Mouse (Mus musculus) thymus, adult 18-20 months (tissue): ENCODE data around the gene Cdk15.

Experiments used
- DNase-seq, 2 experiments: peaks; one replicate each; pipeline ENCODE4 v3.0.0; 2022; ENCODE audit warnings: mixed read lengths in 2 of 2

Gene Cdk15

DNA sequence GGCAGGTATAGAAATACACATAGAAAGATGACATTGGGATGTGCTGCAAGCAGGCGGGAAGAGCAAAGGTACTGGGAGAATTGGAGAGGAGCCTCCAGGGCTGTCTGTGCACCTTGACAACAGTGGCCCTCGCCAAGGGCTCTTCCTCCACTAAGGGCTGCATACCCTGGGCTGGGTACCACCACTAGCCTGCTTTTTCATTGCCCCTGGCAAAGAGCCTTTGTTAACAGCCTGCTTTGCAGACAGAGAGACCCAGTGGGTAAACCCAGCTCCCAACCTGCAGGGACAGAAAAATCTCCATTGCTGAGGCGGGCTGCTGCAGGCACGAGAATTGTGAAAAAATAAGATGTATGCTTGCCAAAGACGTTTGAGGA is 76.7 kb downstream of the Cdk15 start:
- no peak for DNase-seq

DNA sequence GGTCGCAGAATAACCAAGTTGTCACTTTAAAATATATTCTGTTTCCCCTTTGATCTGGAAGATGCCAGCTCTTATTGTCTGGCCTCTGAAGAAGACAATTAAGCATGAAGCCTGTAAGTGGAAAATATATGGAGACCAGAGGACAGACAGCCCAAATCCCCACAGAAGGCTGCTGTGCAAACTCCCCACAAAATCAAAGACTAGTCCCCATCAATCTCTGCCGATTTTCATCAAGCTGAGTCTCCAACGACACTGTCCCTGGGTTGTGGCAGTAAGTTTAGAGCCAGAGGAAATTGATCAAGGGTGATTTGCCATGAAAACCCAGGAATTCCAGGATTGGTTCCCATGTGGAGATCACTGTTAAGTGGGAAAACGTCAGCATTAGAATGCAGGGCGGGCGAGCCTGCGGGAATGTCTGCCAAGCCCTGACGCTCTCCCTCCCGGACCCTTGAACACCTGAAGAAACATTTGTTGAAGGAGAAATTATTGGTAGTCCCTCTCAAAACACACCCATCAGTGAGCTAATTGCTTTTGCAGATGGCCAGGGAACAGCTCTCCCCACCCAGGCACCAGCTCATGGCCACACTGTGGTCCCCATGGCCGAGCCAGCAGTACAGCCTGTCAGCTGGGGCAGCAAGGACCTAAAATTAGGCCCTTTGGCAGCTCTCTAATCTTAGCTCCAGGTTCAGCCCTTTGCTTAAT is 77.3 kb downstream of the Cdk15 start:
- DNase-seq = no peak

DNA sequence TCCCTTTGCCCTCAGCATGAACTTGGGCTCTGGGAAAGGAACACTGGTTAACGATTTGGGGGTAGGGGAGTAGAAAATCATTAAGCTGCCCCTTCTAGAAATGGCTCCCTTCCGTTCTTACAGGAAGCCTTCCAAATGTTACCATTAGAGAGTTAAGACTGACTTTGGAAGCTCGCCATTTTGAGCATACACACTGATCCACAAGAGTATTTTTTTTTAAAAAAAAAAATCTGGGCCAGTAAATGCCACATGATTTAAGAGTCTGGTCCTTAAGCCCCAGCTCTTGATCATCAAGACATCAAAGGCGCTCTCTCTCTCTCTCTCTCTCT is 77.8 kb downstream of the Cdk15 start:
- no peak for DNase-seq

DNA sequence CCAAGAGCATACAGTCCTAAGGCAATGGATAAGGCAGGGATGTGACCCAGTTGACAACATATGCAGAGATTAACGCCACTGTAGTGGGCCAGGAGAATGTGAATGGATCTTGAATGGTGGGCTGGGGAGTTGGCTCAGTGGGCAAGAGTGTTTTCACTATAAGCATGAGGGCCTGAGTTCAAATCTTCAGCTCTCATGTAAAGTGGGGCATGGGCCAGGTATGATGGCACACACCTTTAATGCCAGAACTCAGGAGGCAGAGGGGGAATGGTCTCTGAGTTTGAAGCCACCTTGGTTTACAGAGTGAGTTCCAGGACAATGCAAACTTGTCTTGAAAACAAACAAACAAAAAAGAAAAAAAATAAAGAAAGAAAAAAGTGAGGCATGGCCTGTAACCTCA is 79.5 kb downstream of the Cdk15 start:
- DNase-seq = no peak

DNA sequence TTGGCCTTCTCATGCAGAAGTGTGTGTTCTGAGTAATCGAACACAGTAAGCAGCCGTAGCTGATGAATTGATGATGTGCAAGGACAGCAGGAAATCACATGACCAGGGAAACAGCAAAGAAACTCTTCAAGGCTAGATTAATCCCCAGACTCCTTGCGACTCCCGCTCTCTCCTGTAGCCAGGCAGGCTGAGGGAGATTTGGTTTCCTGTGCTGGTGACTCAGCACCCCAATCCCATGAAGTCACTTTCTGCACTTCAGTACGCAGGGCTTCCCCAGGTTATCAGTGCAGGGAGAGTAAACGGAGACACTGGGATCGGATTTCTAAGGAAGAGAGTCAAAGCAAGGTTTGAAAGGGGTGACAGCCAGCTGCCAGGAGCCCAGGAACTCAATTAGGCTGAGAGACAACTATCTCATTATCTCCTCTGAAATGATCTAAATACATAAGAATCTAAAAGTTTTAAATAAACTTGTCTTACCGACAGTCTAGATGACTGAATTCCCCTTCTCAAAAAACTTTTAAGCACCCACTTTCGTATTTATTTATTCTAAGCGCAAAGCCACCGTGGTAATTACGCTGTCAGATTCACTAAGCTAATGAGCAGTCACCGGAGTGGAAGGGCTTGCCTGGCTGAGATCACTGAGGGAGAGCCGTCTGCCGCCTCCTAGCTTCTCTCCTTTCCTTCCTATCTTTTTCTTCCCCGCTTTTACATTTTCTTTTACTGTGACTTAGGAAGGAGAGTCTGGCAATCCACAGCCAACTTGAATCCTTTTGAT is 84.3 kb downstream of the Cdk15 start:
- DNase-seq = no peak

DNA sequence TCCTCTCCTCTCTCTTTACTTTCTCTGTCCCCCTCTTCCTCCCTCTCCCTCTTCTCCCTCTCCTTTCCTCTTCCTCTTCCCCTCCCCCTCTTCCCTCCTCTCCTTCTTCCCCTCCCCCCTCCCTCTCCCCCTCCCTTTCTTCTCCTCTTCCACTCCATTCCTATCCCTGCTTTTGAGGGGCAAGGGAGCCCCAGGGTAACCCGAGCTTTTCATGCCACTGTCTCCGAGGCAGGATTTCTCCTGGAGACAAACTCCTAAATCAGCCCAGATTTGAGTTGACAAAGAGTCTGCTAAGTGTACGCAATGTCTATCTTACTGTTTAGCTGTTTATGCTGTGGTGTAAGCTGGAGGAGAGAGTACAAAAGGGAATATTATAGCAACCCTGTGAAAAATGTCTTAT is 85.0 kb downstream of the Cdk15 start:
- DNase-seq = no peak

DNA sequence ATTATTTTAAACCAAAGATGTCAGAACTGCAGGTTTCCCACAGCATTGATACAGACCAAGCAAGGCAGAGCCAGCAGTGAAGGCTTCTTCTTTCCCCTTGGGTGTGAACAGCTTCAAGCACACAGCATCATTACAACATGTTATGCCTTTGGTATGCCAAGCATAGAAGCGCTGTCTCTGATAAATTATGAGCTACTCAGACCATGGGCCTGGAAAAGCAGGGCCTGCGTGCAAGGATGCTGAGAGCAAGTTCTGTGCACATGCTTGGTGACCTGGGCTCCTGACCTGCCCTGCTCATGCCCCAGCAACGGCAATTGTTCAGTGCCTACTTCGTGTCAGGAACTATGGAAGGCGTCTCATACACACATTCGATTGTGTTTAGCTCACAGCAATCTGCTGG is 85.4 kb downstream of the Cdk15 start:
- DNase-seq = no peak

DNA sequence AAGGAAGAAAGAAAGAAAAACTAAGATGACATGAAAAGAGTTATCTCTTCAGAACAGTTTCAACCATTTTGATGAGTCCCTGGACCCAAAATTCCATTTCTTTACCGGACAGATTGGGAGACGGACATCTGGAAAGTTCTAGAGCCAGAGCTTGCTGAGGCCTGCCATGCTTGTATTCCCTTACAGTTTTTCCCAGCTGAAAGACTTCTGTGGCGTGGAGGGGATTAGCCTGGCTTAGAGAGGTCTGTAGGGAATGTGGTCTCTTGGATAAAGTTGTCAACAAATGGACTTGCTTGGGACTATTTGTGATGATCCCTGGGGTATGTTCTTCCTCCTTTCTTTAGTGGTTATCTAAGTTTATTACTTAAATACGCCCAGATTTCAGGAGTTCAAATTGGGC is 96.0 kb downstream of the Cdk15 start:
- DNase-seq = no peak

DNA sequence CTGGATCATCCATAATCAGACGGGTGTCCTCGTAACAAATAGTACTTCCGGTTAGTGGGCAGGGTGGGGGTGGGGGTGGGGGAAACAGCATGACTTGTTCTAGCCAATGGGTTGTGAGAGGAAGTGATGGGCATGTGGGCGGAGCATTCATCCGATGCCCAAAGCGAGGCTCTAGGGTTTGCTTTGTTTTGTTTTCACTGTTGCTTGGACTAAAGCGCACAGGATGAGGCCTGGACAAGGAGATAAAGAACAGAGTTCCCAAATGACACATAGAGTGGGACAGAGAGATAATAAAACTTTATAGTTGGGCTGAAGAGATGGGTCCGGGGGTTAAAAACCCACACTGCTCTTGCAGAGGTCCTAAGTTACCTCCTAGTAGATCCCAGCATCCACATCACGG is 98.7 kb downstream of the Cdk15 start:
- DNase-seq = no peak

DNA sequence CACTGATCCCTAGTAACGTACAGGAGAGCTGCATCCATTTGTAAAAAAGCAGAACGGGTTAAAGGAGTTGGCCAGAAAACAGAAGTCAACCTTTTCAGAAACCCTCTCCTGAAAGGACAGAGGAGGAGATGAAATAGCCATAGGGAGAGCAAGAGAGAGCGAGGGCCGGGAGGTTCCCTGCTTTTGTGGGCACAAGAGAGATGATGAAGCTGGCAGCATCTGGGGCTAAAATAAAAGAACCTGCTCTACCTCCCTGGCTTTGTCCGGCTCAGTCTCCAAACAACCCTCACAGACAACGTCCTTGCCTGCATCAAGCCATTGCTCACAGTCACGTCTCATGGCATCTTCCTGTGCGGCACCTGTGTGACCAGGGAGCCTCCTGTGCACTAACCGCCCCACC is 102.4 kb downstream of the Cdk15 start:
- DNase-seq = no peak

DNA sequence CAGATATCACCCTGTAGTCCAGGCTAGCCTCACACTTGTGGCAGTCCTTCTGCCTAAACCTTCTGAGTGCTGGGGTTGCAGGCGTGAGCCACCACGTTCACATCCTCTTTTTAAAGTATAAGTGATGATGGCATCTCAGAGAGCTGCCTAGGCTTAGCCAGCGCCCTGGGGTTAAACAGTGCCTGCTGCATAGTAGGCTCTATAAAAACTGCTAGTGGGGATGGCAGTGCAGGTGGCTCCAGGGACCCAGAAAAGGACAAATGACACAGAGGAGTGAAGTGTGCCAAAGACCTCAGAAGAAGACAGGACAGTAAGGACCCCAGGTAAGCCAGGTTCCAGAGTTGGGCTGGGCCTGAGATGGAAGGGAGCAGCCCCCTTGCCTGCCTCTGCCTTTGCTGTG is 104.1 kb downstream of the Cdk15 start:
- no peak for DNase-seq

DNA sequence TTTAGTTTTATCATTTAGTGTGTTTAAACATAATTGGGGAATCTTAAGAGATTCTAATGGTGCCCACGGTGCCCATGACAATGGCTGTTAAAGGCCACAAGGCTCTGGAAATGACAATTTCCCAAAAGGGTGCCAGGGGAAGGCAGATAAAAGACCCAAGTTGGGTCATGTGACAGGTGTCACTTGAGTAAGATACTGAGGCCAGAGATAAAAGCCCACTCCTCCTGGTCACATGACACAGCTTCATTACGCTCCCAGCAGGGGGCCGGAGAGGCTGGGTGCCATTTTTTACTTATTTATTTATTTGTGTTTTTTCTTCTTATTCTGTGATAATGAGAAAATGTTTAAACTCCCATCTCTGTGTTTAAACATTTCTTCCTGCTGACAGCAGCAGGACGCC is 104.8 kb downstream of the Cdk15 start:
- no peak for DNase-seq

DNA sequence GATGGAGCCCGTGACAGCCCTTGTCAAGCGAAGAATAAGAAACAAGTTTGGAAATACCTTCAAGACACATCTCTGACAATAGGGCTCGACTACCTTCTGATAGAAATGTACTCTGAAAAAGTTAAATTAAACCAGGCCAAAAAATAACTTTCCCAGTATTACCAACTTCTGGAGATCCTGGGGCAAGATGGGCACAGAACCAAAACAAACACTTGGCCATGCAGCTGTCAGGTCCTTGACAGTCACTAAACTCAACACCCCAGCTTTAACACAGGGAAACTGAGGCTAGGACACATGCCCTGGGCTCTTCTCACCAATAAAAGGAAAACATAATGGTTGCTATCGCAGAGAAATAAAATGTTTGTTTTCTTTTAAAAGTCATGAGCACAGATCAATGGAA is 105.3 kb downstream of the Cdk15 start:
- no peak for DNase-seq

DNA sequence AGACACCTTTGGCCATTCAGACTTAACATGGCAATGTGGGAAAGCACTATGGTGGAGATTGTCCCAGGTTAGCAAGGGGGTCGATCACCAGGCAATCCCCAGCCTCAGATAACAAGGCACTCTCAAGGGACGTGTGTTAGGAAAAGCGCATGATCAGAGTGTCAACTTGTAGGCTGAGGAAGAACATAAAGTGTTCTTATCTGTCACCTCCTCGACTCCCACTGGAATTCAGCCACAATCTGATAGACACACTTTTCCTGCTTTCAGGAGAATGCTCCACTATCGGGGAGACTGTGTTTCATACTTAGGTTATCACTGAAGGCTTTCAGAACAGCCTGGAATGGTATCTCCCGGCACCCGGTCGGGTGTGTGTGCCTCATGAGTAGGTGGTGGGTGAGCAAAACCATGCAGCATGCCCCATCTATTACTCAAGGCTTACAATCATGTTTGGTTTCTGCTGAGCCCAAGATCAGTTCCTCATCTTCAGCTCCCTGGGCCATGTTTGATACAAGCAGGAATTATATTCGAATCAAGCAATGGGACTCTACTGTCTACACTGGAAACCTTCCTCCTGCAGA is 107.8 kb downstream of the Cdk15 start:
- DNase-seq = no peak

DNA sequence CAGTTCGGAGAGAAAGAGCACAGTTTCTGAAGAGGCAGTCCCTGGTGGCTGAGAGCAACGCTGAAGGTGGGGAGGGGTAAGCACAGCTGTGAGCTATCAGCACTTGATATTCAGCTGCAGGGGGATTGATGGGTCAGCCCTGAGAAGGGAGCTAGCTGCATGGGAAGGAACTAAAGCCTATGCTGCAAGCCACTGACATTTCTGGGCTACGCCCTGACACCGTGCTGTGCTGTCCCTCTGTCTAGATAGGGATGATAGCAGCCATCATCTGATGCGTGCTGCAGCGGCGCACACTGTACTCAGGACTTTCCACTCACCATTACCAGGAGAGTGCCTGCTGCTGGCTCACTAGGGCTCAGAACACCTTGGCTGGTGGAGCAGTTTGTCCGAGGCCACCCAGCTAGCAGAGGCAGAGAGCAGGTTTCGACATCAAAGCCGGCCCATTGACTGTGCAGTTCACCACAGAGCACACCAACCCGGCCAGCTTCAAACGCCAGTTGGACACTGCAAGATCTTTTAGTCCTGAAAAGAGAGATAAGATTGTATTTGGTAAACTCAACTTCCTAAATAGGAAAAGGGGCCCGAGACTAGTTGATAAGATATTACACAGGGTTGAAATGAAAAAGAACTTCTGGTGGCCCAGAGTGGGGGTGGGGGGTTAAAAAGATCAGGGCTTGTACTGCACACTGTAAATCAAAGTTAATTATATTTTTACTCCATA is 111.4 kb downstream of the Cdk15 start:
- no peak for DNase-seq

DNA sequence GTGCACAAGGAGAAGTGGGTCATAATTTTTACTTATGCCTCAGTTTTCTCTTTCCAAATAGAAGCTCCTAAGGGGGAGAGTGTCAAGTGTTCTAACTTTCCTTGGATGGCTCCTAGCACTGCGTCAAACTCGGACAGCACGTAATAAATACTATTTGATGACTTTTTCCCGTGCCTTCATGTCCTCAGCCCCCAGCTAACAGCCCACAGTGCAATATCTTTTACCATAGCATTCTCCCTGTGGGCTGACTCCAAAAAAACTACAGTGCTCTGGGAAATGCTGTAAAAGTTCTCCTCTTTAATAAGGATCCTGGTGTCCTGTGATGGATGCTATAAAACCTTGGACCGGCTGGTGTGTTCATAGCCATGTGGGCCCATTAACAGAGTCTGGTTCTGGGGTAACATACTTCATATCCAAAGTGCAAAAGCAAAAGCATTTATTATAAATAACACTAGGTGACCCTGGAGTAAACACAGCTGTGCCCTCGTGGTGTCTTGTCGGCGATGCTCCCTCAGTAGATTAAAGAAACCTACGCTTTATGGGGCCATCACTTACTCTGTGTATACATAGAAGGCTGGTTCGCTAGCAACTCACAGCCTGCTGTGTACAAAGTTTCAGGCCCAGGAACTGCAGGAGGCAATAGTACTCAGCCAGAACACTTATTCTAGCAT is 112.1 kb downstream of the Cdk15 start:
- no peak for DNase-seq

DNA sequence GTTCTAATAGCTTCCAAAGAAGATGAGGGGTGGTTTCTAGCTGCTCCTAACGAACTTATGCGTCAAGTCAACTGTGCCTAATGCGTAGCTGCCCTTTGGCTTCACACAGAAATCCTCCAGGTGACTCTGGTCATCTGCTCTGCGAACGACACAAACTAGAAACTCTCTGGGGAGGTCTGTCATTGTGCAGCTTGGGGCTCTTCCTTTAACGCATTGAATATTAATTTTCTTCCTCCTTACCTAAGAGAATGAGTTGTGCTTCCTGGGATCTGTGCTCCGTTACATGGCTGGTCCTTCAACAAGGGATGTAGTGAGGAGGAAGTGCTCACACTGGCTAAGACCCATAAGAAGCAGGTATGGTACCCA is 112.6 kb downstream of the Cdk15 start:
- DNase-seq = no peak

DNA sequence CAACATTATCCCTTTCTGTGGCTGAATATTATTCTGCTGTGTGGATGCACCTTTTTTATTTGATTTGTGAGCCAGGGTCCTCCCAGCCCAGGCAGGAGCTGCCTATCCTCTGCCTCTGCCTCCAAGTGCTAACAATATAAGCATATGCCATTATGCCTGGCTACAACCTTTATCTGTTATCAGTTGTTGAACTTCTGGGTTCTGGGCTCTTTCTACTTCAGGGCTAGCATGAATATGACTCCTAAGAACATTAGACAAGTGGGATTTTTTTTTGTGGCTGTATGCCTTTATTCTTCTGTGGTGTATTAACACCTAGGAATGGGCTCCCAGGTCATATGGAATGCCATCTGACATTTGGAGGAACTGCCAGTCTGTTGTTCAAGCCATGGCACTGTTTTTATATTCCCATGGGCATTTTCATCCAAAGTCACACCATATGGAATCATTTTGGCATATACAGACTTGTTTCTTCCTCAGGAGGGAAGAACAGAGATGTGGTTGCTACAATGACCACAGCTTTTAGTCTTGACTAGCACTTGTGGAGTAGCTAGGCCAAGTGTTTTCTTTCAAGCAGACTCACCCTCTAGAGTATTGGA is 113.7 kb downstream of the Cdk15 start:
- DNase-seq = no peak

DNA sequence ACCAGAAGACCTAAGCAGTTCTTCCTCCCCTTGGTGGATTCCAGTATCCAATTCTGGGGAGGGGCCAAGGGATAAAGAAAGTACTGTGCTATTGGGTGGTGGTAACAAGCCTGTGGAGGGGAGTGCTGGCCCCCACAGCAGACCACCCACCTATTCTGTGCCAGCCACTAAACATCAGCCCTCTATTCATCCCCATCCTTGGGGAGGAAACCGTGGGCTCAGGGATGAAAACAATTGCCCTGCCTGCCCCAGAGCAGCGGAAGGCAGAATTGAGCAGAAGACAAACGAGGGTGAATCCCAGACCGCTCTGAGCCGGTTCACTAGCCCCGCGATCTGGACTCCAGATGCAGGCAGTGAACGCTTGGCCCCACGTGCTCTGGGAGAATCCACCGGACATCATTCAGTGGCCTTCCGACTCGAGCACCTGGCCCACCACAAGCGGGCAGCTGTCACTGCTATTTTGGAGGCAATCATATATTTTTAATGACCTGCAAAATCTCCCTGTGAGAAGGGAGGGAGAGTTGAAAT is 119.4 kb downstream of the Cdk15 start:
- no peak for DNase-seq

DNA sequence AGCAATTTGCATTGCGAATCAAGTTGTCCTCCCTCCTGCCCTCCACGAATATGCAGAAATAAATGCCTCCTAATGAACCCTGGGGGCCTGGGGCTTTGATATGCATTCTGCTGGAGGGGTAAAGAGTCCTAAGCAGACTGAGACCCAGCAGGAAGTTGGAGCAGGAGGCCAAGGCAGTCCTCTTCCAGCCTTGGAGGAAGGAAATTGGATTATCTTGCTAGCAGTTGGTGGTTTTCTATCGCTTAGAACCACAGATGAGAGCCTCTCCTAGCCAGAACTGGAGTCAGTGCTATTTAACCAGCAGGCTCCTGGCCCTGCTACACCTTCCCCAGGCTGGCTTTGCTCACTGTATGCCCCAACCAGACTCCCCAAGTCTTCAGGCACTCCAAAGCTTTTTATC is 119.9 kb downstream of the Cdk15 start:
- no peak for DNase-seq

DNA sequence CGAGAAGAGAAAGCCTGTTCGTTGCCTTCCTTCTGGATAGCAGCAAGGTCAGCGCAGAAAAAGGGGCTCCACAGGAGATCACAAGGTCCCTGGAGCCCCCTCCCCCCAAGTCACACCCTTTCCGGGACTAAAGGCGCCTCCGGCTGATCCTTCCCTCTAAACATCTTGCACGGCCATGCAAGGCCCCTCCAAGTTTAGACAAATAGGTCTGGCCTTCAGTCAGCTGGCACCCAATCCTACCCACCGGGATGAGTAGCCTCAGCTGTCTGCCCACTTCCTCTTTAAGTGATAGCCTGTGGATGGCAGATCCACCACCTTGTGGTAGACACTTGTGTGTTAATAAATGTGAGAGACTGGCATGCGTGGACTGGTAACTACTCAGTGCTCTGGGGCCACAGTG is 120.6 kb downstream of the Cdk15 start:
- DNase-seq = no peak

DNA sequence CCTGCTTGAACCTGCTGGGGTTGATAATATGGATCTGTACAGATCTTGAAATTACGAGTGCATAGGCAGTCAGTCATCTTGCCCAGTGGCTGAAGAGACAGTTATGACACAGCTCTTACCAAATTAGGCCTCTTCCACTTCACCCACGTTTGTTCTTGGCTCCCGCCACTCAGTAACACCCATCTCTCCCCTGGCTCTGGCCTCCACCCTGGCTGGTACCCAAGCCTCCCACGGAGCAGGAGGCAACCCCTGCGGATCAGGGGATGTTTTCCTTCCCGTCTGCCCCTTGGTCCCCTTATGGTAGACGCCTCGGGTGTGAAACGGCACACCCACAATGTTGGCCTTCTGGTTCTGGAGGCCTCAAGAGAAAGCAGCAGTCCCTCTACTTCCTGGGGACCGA is 124.2 kb downstream of the Cdk15 start:
- no peak for DNase-seq

DNA sequence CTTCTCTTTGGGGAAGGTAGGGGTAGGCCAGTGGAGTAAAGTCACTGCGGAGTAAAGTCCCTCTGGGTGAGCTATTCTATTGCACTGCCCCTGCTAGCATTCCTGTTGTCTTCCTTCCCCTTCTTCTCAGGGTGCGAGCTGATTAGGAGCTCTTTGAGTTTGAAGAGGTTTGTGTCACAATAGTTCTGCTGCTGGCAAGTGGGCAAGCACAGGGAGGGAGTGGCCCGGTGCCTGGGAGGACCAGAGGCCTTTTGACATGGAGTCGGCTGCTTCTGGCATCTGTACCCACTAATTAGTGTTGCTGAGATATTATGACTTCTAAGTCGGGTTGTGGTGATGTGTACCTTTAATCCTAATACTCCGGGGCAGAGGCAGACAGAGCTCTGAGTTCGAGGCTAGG is 124.8 kb downstream of the Cdk15 start:
- no peak for DNase-seq
